Mouse (Mus musculus) adrenal gland, adult 18-20 months (tissue): ENCODE results near the gene Csf2rb2. TPM values are rescaled to one million over a fixed set of nuclear protein-coding genes. Genes with fewer than 3 reads are reported as not detected.
"Not testable (repeated sequence)": the region's sequence is repeated elsewhere in the genome, so short reads cannot be mapped to it uniquely, and the experiment has no call there.

Experiments used
- DNase-seq, 2 experiments: peaks; one replicate each; pipeline ENCODE4 v3.0.0; 2021 to 2022; ENCODE audit warnings: low spot score in 2 of 2
- total RNA-seq, 2 experiments: library from RNA; stranded (reverse); gene quantifications; 1 replicate in 1 of 2; 2 replicates in 1 of 2; pipeline ENCODE4 v1.2.3; 2021

Gene Csf2rb2
- total RNA-seq, 2 experiments from 2014 or later, result 0.73 to 1.5 TPM

DNA sequence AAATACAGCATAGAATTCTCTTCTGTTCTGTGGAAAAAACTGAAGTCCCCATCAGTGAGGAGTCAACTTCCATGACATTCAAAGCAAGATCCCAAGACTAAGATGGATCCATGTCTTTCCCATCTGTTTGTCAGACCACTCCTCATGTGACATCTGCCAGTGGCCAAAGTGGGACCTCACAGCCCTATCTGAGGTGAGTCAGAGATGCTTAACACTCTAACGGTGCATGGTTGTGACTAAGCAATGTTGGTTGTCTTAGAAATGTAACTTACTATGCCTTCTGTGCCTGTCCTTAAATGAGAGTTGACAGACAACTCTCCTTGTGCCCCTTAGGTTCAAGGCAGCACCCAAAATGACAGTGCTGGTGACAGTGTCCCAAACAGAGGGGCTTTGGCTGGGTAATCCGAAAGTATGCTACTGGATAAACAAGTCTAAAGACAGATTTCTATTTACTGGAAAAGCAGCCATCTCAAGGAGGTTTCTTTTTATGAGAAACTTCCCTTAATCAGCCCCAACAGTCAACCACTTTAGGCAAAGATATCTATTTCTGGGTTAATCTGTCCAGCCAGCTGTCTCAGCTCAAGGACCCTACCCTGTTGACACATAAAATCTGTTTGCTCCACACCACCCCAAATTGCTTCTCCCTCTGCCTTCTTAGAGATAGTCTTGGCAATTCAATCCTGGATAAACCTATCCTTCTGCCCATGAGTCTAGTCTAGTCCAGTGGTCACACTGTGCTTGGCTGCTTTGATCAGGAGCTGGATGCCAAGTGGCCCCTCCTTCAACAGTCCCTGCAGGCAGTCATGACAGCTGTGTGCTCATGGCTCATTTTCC is 13.0 kb upstream of the Csf2rb2 start:
- DNase-seq, result not testable (repeated sequence)

DNA sequence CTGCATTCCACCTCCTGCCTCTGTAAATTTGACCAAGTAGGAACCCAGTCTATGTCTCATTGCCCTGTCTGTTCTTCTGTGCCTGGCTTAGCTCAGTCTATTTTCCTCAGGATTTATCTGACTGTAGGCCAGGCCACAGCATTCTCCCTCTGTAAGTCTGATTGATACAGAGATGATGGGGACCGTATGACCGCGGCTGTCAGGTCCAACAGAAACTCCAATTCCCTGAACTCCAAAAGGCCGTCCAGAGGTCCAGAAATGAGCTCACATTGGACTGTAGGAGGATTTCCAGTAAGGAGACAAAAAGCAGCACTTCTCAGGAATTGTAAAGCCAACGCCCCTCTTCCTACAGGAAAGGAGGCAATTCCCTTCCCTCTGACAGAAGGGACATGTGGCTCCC is 8.1 kb upstream of the Csf2rb2 start:
- not testable (repeated sequence) for DNase-seq

DNA sequence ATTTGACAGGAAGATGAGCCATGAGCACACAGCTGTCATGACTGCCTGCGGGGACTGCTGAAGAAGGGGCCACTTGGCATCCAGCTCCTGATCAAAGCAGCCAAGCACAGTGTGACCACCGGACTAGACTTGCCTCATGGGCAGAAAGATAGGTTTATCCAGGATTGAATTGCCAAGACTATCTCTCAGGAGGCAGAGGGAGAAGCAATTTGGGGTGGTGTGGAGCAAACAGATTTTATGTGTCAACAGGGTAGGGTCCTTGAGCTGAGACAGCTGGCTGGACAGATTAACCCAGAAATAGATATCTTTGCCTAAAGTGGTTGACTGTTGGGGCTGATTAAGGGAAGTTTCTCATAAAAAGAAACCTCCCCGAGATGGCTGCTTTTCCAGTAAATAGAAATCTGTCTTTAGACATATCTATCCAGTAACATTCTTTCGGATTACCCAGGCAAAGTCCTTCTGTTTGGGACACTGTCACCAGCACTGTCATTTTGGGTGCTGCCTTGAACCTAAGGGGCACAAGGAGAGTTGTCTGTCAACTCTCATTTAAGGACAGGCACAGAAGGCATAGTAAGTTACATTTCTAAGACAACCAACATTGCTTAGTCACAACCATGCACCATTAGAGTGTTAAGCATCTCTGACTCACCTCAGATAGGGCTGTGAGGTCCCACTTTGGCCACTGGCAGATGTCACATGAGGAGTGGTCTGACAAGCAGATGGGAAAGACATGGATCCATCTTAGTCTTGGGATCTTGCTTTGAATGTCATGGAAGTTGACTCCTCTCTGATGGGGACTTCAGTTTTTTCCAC is 7.1 kb upstream of the Csf2rb2 start:
- not testable (repeated sequence) for DNase-seq

DNA sequence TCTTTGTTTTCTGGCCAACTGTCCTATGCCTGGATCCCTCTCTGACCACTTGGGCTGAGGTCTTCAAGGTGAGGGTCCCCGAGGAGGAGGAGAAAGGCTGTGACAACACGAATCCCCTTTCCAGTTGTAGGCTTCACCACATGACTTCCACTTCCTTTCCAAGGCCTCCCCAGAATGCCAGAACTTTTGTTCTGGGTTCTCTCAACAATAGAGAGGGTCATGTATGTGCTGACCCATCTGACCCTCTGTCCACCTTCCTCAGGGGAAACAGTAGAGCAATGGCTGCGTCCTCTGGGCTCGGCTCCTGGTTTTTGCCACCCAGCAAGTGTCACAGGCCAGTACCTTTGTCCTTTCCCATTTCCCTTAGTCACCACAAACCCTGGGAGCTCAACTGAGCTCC is 5.5 kb upstream of the Csf2rb2 start:
- no peak for DNase-seq

- no peak for DNase-seq
These were observed 4.3 kb upstream of the Csf2rb2 start for GRCm38 (mm10) chr15:78309865-78310264.

- no peak for DNase-seq
These were observed 1.8 kb downstream of the Csf2rb2 start for GRCm38 (mm10) chr15:78303665-78304233.

GRCm38 (mm10) chr15:78302718-78303117 is 2.8 kb downstream of the Csf2rb2 start:
- DNase-seq, result no peak

GRCm38 (mm10) chr15:78300773-78301172 is 4.7 kb downstream of the Csf2rb2 start:
- DNase-seq, result no peak

- DNase-seq, result no peak
These were observed 5.9 kb downstream of the Csf2rb2 start for GRCm38 (mm10) chr15:78299641-78300040.

- no peak for DNase-seq
These were observed 7.0 kb downstream of the Csf2rb2 start for GRCm38 (mm10) chr15:78298558-78298957.

DNA sequence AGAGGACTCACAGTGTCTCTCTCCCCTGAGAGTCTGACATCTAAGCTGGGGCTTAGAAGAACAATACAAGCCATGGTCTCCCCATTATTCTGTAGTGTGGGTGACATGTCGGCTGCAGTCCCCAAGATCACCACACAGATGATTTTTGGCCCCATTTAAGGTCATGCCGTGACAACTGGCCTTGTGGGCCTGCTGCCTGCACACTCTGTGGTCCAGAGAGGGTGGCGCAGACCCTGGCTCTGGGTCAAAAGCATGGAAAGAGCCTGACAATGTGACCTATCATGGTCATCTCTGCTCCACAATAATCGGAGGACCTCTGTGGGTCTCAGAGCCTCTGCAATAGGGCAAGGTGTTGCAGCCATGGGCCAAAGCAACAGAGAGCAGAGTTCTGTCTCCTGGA is 11.8 kb downstream of the Csf2rb2 start:
- DNase-seq, result no peak

DNA sequence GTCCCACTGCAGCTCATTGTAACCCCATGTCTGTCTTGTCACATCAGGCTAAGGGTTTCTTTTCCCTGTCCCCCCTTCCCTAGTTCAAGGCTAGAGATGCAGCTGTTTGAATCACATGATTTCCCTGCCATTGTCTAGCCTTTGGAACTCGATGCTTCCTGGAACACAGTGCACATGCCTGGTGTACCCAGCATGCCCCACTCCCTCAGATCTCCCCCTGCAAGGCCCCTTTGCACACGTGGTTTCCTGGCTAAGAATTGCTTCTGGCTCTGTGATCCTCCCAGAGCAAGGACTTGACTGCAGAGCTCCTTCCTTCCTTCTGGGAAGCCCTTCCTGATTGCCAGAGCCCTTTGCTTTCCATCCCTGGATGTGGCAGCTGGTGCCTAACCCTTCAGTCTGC is 12.3 kb downstream of the Csf2rb2 start:
- not testable (repeated sequence) for DNase-seq

DNA sequence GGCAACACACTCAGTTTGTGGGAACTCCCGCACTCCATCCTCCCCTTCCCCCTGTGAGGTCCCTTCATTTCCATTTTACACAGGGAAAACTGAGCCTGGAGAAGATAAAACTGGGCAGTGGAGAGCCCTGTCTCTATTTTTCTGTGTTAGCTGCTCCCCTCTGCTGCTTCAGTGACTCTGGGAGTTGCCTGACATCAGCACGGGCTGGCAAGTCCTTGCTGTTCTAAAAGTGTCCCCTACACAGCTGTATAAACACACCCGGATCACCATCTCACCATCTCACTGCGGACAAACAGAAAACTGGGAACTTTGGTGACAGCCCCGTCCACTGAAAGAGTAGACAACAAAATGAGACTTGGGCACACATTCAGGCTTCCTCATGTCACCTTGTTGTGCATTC is 15.7 kb downstream of the Csf2rb2 start:
- DNase-seq, result not testable (repeated sequence)

DNA sequence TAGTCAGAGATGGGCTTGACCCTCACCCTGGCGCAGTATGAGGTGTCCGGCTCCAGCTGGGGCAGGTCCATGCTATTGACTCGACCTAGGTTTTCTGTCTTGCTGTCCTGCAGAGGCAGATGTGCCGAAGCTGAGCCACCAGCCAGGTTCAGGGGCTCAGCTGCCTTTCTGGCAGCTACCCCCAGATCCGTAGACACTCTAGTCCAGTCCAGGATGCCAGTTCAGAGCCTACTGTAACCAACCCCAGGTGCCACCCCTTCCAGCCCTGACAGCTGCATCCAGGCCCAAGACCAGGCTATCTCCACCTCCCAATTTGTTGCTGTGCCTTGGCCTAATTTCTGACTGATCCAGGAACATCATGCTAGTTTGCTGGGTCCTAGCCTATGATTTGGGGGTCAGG is 17.6 kb downstream of the Csf2rb2 start:
- DNase-seq, result no peak

- DNase-seq, result no peak
These were observed 27.2 kb downstream of the Csf2rb2 start for GRCm38 (mm10) chr15:78278308-78278707.

DNA sequence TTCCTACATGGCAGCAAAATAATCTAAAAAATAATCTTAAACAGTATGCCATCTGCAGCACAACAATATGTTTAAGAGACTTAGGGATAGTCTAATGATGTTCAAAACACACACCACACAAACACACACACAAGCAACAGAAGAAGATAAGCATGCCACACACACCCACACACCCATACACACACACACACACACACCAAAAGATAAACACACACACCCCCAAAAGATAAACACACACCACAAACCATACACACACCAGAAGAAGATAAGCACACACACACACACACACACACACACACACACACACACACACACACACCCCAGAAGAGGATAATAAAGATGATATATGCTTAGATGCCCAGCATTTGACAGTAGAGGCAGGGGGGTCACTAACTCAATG is 34.3 kb downstream of the Csf2rb2 start:
- no peak for DNase-seq

- DNase-seq, result no peak
These were observed 37.7 kb downstream of the Csf2rb2 start for GRCm38 (mm10) chr15:78267865-78268264.

- DNase-seq, result no peak
These were observed 38.1 kb downstream of the Csf2rb2 start for GRCm38 (mm10) chr15:78267441-78267840.

DNA sequence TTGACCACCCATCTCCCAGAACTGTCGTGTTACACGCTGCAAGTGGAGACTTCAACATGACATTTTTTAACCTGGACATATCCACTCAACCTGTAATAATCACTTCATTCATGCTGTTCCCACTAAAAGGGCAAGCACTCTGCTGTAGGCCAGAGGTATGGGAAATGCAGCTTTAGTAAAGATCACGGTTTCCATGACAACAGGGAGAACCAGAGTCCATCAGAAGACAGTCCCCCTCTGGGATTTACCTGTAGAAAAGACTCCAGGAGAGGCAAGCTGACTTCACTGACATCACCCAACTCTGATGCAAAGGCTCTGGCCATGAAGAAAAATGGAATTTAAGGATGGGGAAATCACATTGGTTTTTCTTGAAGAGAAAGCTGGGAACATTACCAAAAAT is 42.2 kb downstream of the Csf2rb2 start:
- no peak for DNase-seq

- no peak for DNase-seq
These were observed 44.7 kb downstream of the Csf2rb2 start for GRCm38 (mm10) chr15:78260668-78261333.

DNA sequence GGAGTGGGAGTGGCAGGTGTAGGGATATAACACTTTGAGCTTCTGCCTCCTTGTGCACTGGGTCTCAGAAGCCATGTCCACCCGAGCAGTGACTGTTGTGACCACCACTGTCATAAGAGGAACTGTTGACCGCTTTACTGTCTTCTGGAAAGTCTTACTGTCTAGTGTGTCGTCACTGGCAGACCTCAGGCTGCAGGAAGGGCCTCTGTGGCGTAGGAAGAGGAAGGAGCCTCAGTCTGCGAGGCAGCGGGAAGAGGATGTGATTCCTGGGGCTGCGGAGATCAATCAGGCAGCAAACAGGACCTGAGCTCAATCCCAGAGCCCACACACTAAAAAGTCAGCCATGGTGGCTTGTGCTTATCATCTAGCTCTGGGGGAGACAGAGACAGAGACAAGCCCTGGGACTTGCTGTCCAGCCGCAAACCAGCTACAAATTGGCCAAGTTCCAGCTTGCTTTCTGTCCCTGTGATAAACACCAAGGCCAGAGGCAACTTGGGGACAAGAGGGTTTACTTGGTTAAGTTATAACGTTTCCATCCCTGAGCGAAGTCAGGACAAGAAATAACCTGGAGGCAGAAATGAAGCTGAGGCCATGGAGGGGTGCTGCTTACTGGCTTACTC is 47.2 kb downstream of the Csf2rb2 start:
- DNase-seq, result no peak
